In the genomic region with DNA sequence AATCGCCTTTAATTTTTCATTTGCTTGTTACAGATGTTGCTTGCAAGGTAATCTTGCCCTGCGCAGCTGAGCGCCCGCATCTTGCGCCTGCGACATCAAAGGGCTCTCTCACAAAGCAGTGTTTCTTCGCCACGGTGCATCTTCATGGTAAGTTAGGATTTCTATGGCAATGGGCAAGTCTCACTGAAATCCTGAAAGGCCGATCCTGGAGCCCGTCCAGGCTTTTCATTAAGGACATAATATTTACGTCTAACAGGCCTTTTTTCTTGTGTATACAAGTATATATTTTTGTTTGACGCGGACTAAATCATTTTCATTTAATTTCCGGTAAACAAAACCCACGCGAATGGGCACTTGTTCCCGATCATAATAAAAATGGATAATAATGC, we compare ENCODE assay signal across 12 mouse cellular contexts. TPM values are rescaled to one million over a fixed set of nuclear protein-coding genes. Genes with fewer than 3 reads are reported as not detected.
A peak's percentile ranks its signal among the peaks of the same experiment; 100 is the strongest.
DNase-seq lines count a peak whose midpoint lies in the region; ATAC-seq lines count a peak whose summit lies in the region.
"Had no signal": no experiment of that assay in that cellular context is flagged by ENCODE, and none has a peak within 500 bp of the region (broad histone marks: within the 10 kb centered on the region; RNA-seq: fewer than 3 reads in every experiment).

No protein-coding gene starts in this region.

- DNase-seq in heart, embryonic 10.5 days (ENCODE audit: low spot score), result peak; percentile 73
- no peak for DNase-seq in heart, adult 9 months (ENCODE audit: low spot score in 2 of 2)
- peak; percentile 53 for DNase-seq in embryonic facial prominence, embryonic 10.5 days (ENCODE audit: low spot score)
- DNase-seq in neural tube, embryonic 11.5 days (ENCODE audit: low spot score), result peak; percentile 80
- DNase-seq in thymus, postnatal 0 days (ENCODE audit: low spot score), result no peak
- DNase-seq in retina, embryonic 14.5 days (ENCODE audit: low spot score), result no peak
- no peak for DNase-seq in left cerebral cortex, adult 11 months (ENCODE audit: low spot score)
- DNase-seq: lung, adult 18-20 months; thymus, postnatal 36 days had no signal

- H3K9me3 ChIP-seq in heart, embryonic 10.5 days, result no peaks in the 10 kb centered on the region
- no peaks in the 10 kb centered on the region for H3K9me3 ChIP-seq in embryonic facial prominence, embryonic 10.5 days
- H3K9me3 ChIP-seq in hindbrain, embryonic 15.5 days, result no peaks in the 10 kb centered on the region
- no peaks in the 10 kb centered on the region for H3K9me3 ChIP-seq in neural tube, embryonic 11.5 days (ENCODE audit: control insufficient read depth, low read length)

- H3K4me2 ChIP-seq in hindbrain, embryonic 15.5 days, result peak overlapping the region; percentile 44
- peak overlapping the region; percentile 84 for H3K4me2 ChIP-seq in neural tube, embryonic 11.5 days (ENCODE audit: low read depth)

- no peak for ATAC-seq in hindbrain, embryonic 15.5 days (ENCODE audit: low FRiP score, low read depth)
- ATAC-seq in neural tube, embryonic 11.5 days (ENCODE audit: insufficient read depth, low FRiP score, low TSS enrichment), result peak; percentile 26

- 1% methylated on average over 17 of the region's 17 CpGs for WGBS in heart, embryonic 10.5 days
- WGBS in embryonic facial prominence, embryonic 10.5 days, result under 1% methylated on average over 17 of the region's 17 CpGs
- WGBS in hindbrain, embryonic 15.5 days, result 7% methylated on average over 17 of the region's 17 CpGs
- WGBS in neural tube, embryonic 11.5 days, result under 1% methylated on average over 17 of the region's 17 CpGs

- H3K4me1 ChIP-seq in heart, embryonic 10.5 days, result peaks cover 8% of the 10 kb centered on the region; the same call in 1 of the 2 replicates
- peaks cover 7% of the 10 kb centered on the region for H3K4me1 ChIP-seq in embryonic facial prominence, embryonic 10.5 days
- peaks cover 14% of the 10 kb centered on the region for H3K4me1 ChIP-seq in hindbrain, embryonic 15.5 days (replicated peaks)
- H3K4me1 ChIP-seq in neural tube, embryonic 11.5 days (ENCODE audit: control insufficient read depth, insufficient read depth, low read length), result peaks cover 5% of the 10 kb centered on the region; the same call in 1 of the 2 replicates

- peaks cover 100% of the 10 kb centered on the region for H3K27me3 ChIP-seq in heart, embryonic 10.5 days (ENCODE audit: insufficient read depth, poor library complexity, severe bottlenecking)
- H3K27me3 ChIP-seq in embryonic facial prominence, embryonic 10.5 days (replicated peaks; ENCODE audit: low read depth, poor library complexity, severe bottlenecking), result peaks cover 100% of the 10 kb centered on the region
- peaks cover 61% of the 10 kb centered on the region for H3K27me3 ChIP-seq in hindbrain, embryonic 15.5 days
- H3K27me3 ChIP-seq in neural tube, embryonic 11.5 days (ENCODE audit: control insufficient read depth, insufficient read depth, low read length), result peaks cover 89% of the 10 kb centered on the region

- no peaks in the 10 kb centered on the region for H3K36me3 ChIP-seq in heart, embryonic 10.5 days
- no peaks in the 10 kb centered on the region for H3K36me3 ChIP-seq in embryonic facial prominence, embryonic 10.5 days (replicated peaks)
- no peaks in the 10 kb centered on the region for H3K36me3 ChIP-seq in hindbrain, embryonic 15.5 days
- H3K36me3 ChIP-seq in neural tube, embryonic 11.5 days (ENCODE audit: control insufficient read depth, insufficient read depth, low read length), result no peaks in the 10 kb centered on the region

- H3K4me3 ChIP-seq in heart, embryonic 10.5 days, result no peak overlapping the region
- no peak overlapping the region for H3K4me3 ChIP-seq in embryonic facial prominence, embryonic 10.5 days
- peak overlapping the region; percentile 10 for H3K4me3 ChIP-seq in hindbrain, embryonic 15.5 days
- peak overlapping the region; percentile 16; the same call in 1 of the 2 replicates for H3K4me3 ChIP-seq in neural tube, embryonic 11.5 days (ENCODE audit: low read depth, low read length)

- H3K9ac ChIP-seq in hindbrain, embryonic 15.5 days, result peak overlapping the region; percentile 15; the same call in 1 of the 2 replicates
- peak overlapping the region; percentile 35; the same call in 1 of the 2 replicates for H3K9ac ChIP-seq in neural tube, embryonic 11.5 days (ENCODE audit: low read length)

- no peak overlapping the region for H3K27ac ChIP-seq in heart, embryonic 10.5 days
- no peak overlapping the region for H3K27ac ChIP-seq in embryonic facial prominence, embryonic 10.5 days (replicated peaks)
- H3K27ac ChIP-seq in hindbrain, embryonic 15.5 days (replicated peaks), result peak overlapping the region; percentile 96
- H3K27ac ChIP-seq in neural tube, embryonic 11.5 days (ENCODE audit: low read depth, low read length), result peak overlapping the region; percentile 93

RNA-seq across cellular contexts. Expression of a gene that starts 20.9 kb away (rescaled TPM):
- polyA plus RNA-seq in heart, embryonic 10.5 days (2016; fragmentation: Nextera tagmentation; extraction: Ambion mirVana), result not detected in 2 replicates
- 1.5 and 1.7 TPM in 2 replicates for polyA plus RNA-seq in embryonic facial prominence, embryonic 10.5 days (2016; fragmentation: Nextera tagmentation; extraction: Ambion mirVana)
- 13.5 and 14.8 TPM in 2 replicates for polyA plus RNA-seq in hindbrain, embryonic 15.5 days (2015; fragmentation: Nextera tagmentation; extraction: Ambion mirVana)
- 17.3 and 17.9 TPM in 2 replicates for polyA plus RNA-seq in neural tube, embryonic 11.5 days (2014; fragmentation: Nextera tagmentation; extraction: Ambion mirVana)
- polyA plus RNA-seq in thymus, postnatal 0 days (2015; fragmentation: Nextera tagmentation; extraction: Ambion mirVana), result not detected in 2 replicates
- polyA plus RNA-seq: heart, embryonic 14.5 days had no signal

RNA-seq across cellular contexts. Expression of a gene that starts 24.3 kb away (rescaled TPM):
- polyA plus RNA-seq in heart, embryonic 10.5 days (2016; fragmentation: Nextera tagmentation; extraction: Ambion mirVana), result 0.13 TPM in 1 of 2 replicates, not detected in the other
- 4.0 and 5.5 TPM in 2 replicates for polyA plus RNA-seq in embryonic facial prominence, embryonic 10.5 days (2016; fragmentation: Nextera tagmentation; extraction: Ambion mirVana)
- 52.6 and 61.6 TPM in 2 replicates for polyA plus RNA-seq in hindbrain, embryonic 15.5 days (2015; fragmentation: Nextera tagmentation; extraction: Ambion mirVana)
- polyA plus RNA-seq in neural tube, embryonic 11.5 days (2014; fragmentation: Nextera tagmentation; extraction: Ambion mirVana), result 52.2 and 58.1 TPM in 2 replicates
- not detected in 2 replicates for polyA plus RNA-seq in thymus, postnatal 0 days (2015; fragmentation: Nextera tagmentation; extraction: Ambion mirVana)
- polyA plus RNA-seq: heart, embryonic 14.5 days; kidney, embryonic 14.5 days had no signal

Comparison
In these comparisons a context has a peak if more than half of its experiments do, and no peak if none do; other contexts are left out.
1. DNase-seq: peak in heart, embryonic 10.5 days (single experiment), embryonic facial prominence, embryonic 10.5 days (single experiment) and neural tube, embryonic 11.5 days (single experiment); none in heart, adult 9 months (0 of 2), thymus, postnatal 0 days (single experiment), retina, embryonic 14.5 days (single experiment) and left cerebral cortex, adult 11 months (single experiment).
2. H3K27ac ChIP-seq: peak in hindbrain, embryonic 15.5 days (single experiment) and neural tube, embryonic 11.5 days (single experiment); none in heart, embryonic 10.5 days (single experiment) and embryonic facial prominence, embryonic 10.5 days (single experiment).
3. H3K4me3 ChIP-seq: peak in hindbrain, embryonic 15.5 days (single experiment) and neural tube, embryonic 11.5 days (single experiment); none in heart, embryonic 10.5 days (single experiment) and embryonic facial prominence, embryonic 10.5 days (single experiment).